Mouse (Mus musculus) heart, adult 11 months (tissue): Measurements from ENCODE around the gene Polr3g.
"Not testable (repeated sequence)": the region's sequence is repeated elsewhere in the genome, so short reads cannot be mapped to it uniquely, and the experiment has no call there.

Experiments used
- DNase-seq: peaks from one replicate; pipeline ENCODE4 v3.0.0; 2022

Polr3g gene

GRCm38 (mm10) chr13:81628631-81629190 lies 82.1 kb downstream of the Polr3g start:
- DNase-seq, result no peak

GRCm38 (mm10) chr13:81627861-81628260 lies 83.0 kb downstream of the Polr3g start:
- not testable (repeated sequence) for DNase-seq
